Mouse (Mus musculus) cortical plate, adult 2 months (tissue): Measurements from ENCODE around the gene Stat3.

Experiments used
- CTCF ChIP-seq: fragments of 200-500 bp; IDR thresholded peaks from 2 replicates; pipeline ENCODE4 v1.5.1; 2011; ENCODE audit warnings: mild to moderate bottlenecking, control low read depth, low read length; ENCODE audit not compliant: insufficient read depth; ENCODE audit errors: extremely low read depth
- POLR2A ChIP-seq: fragments of 200-500 bp; IDR thresholded peaks from 2 replicates; pipeline ENCODE4 v1.6.1; 2011; ENCODE audit warnings: mild to moderate bottlenecking, low read length, control low read depth; ENCODE audit not compliant: insufficient read depth; ENCODE audit errors: extremely low read depth

DNA sequence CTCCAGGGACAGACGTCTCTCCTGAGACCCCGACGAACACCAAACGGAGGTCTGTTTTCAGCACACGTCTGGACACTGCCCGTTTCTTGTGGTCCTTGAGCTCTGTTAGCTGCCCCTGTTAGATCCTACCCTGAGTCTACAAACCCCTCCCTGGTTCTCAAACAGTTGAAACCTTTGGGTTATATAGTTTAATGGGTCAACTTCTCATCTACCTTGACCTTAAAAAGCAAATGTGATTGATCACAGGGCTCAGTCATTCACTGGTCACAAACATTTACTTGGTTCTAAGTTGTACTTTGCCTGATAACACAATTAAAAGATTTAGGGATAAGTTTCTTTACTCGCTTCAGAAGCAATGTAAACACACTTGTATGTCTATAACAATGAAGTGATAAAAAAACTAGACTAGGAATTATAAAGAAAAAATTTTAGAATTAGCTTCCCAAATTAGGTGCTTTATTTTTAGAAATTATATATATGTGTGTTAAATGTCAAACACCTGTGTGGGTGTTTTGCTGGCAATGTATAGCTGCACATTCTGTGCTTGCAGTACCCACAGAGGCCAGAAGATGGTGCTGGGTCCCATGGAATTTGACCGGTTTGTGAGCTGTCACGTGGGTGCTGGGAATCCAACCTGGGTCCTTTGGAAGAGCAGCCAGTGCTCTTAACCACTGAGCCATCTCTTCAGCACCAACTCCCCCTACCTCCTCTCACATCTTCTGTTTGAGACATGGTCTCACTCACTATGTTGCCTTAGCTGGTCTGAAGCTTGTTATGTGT, 102.2 kb downstream of the Stat3 start:
- TF ChIP-seq CTCF (no peak), POLR2A (no peak)
